Mouse (Mus musculus): ENCODE measurements at regions not wholly inside any gene's neighbourhood (a gene's known extent, or its start where the extent isn't known, plus 50 kb on each side); places are given as distances from the start of the nearest gene placed in this dataset.

DNA sequence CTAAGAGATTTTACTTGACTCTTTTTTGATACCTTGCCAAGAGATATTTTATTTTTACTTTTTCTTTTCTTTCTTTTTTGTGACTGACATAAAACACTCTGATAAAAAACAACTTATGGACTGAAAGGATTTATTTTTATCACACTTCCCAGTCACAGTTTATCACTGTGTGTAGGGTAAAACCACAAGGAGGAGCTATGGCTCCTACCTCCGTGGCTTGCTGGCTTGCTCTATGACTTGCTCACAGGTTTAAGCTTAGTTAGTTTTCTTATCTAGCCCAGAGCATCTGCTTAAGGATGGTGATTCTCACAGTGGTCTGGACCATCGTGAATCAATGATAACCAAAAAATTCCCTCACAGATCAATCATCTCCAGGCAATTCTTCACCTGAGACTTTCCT is 221.4 kb downstream of the 1700017N19Rik start:
- ATAC-seq (ENCODE audit: insufficient read depth): no peak

DNA sequence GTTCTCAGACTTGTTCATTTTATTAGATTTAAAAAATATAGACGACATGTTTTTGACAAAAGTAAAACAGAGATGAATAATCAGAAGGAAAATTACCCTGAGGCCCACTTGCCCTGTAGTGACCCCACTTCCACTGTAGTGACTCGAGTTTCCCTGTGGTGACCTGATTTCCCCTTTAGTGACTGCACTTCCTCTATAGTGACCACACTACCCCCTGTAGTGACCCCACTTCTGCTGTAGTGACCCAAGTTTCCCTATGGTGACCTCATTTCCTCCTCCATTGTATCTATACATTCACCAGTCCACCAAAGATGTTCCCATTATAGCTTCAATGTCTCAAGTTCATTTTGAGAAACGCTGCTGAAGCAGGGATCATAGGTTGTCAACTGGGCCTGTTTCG is 244.5 kb downstream of the 1700017N19Rik start:
- ATAC-seq (ENCODE audit: insufficient read depth) (peak; percentile 41; the same call in 1 of the 2 replicates), DNase-seq (ENCODE audit: low read depth in 3 of 3, low spot score in 3 of 3) (no peak)
- 34% methylated on average over 4 of the region's 4 CpGs for WGBS (ENCODE audit: insufficient replicate concordance)
- Histone ChIP-seq H3K9ac (replicated peaks) (no peak overlapping the region), H3K4me3 (ENCODE audit: insufficient read depth in 1 of 2, low read depth in 2 of 2, low read length in 2 of 2) (no peak overlapping the region), H3K9me3 (ENCODE audit: control insufficient read depth, low read length) (no peaks in the 10 kb centered on the region), H3K4me2 (ENCODE audit: low read depth) (no peak overlapping the region), H3K36me3 (replicated peaks; ENCODE audit: control insufficient read depth, insufficient read depth, low read depth) (no peaks in the 10 kb centered on the region), H3K27ac (no peak overlapping the region), H3K4me1 (replicated peaks; ENCODE audit: control insufficient read depth in 2 of 2, insufficient read depth in 2 of 2, low read length in 1 of 2) (no peaks in the 10 kb centered on the region), H3K27me3 (ENCODE audit: control insufficient read depth, insufficient read depth, low read length) (no peaks in the 10 kb centered on the region)
- no peak for TF ChIP-seq CTCF (IDR thresholded peaks at IDR 0.05; ENCODE audit: low read depth)
- no peak for TF ChIP-seq EP300 (IDR thresholded peaks at IDR 0.05; ENCODE audit: low read depth)

More for the DNA sequence above, 221.4 kb downstream of the 1700017N19Rik start:
- H3K4me3 ChIP-seq (ENCODE audit: insufficient read depth in 1 of 2, low read depth in 2 of 2, low read length in 2 of 2): no peak overlapping the region
- H3K27me3 ChIP-seq (ENCODE audit: control insufficient read depth, insufficient read depth, low read length): no peaks in the 10 kb centered on the region
- no peak for DNase-seq (ENCODE audit: low read depth in 3 of 3, low spot score in 3 of 3)
- no peaks in the 10 kb centered on the region for H3K36me3 ChIP-seq (replicated peaks; ENCODE audit: control insufficient read depth, insufficient read depth, low read depth)
- H3K9ac ChIP-seq (replicated peaks): no peak overlapping the region
- 7% methylated on average over 2 of the region's 2 CpGs for WGBS (ENCODE audit: insufficient replicate concordance)
- no peaks in the 10 kb centered on the region for H3K9me3 ChIP-seq (ENCODE audit: control insufficient read depth, low read length)
- no peak overlapping the region for H3K4me2 ChIP-seq (ENCODE audit: low read depth)
- no peak overlapping the region for H3K27ac ChIP-seq
- TF ChIP-seq CTCF (IDR thresholded peaks at IDR 0.05; ENCODE audit: low read depth) (no peak), EP300 (IDR thresholded peaks at IDR 0.05; ENCODE audit: low read depth) (no peak)
- no peaks in the 10 kb centered on the region for H3K4me1 ChIP-seq (replicated peaks; ENCODE audit: control insufficient read depth in 2 of 2, insufficient read depth in 2 of 2, low read length in 1 of 2)

DNA sequence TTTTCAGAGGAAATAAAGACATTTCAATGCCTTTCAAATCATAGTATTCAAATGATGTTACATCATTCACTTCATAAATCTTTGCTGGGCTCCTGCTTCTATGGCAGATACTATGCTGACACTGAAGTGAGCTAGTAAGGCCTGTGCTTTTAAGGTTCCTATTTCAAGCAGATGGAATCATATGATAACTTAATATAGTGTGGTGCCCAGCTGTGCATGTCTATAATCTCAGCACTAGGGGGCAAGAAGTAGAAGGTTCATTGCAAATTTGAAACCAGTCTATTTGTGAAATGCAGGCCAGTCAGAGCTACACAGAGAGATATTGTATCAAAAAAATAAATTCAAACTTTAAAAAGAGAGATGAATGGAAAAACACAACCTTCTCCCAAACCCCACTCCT is 262.9 kb downstream of the 1700017N19Rik start:
- Histone ChIP-seq H3K27ac (no peak overlapping the region), H3K4me2 (ENCODE audit: low read depth) (no peak overlapping the region), H3K9me3 (ENCODE audit: control insufficient read depth, low read length) (no peaks in the 10 kb centered on the region), H3K27me3 (ENCODE audit: control insufficient read depth, insufficient read depth, low read length) (no peaks in the 10 kb centered on the region), H3K4me1 (replicated peaks; ENCODE audit: control insufficient read depth in 2 of 2, insufficient read depth in 2 of 2, low read length in 1 of 2) (no peaks in the 10 kb centered on the region), H3K9ac (replicated peaks) (no peak overlapping the region), H3K36me3 (replicated peaks; ENCODE audit: control insufficient read depth, insufficient read depth, low read depth) (no peaks in the 10 kb centered on the region), H3K4me3 (ENCODE audit: insufficient read depth in 1 of 2, low read depth in 2 of 2, low read length in 2 of 2) (no peak overlapping the region)
- ATAC-seq (ENCODE audit: insufficient read depth) (no peak), DNase-seq (ENCODE audit: low read depth in 3 of 3, low spot score in 3 of 3) (no peak)
- TF ChIP-seq EP300 (IDR thresholded peaks at IDR 0.05; ENCODE audit: low read depth) (no peak), CTCF (IDR thresholded peaks at IDR 0.05; ENCODE audit: low read depth) (no peak)

DNA sequence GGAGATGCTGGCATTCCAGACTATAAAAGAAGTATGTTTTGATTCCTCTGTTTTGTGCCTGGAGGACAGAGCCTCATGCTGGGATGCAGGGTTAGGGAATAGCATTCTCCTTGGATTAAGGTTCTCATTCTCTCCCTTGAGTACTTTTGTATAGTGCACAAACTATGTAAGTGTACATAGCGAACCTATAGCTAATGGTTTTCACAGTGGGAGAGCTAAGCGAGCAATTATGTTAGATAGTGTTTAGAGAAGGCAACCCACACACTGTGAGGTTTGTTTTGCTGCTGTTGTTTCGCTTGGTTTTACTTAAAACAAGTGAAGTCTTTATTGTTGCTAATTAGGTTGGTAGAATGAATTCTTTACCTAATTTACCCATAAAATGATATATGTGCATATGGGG is 266.2 kb downstream of the 1700017N19Rik start:
- WGBS (ENCODE audit: insufficient replicate concordance): 46% methylated on average over 3 of the region's 3 CpGs
- no peak overlapping the region for H3K4me3 ChIP-seq (ENCODE audit: insufficient read depth in 1 of 2, low read depth in 2 of 2, low read length in 2 of 2)
- TF ChIP-seq CTCF (IDR thresholded peaks at IDR 0.05; ENCODE audit: low read depth): no peak
- no peak for TF ChIP-seq EP300 (IDR thresholded peaks at IDR 0.05; ENCODE audit: low read depth)

DNA sequence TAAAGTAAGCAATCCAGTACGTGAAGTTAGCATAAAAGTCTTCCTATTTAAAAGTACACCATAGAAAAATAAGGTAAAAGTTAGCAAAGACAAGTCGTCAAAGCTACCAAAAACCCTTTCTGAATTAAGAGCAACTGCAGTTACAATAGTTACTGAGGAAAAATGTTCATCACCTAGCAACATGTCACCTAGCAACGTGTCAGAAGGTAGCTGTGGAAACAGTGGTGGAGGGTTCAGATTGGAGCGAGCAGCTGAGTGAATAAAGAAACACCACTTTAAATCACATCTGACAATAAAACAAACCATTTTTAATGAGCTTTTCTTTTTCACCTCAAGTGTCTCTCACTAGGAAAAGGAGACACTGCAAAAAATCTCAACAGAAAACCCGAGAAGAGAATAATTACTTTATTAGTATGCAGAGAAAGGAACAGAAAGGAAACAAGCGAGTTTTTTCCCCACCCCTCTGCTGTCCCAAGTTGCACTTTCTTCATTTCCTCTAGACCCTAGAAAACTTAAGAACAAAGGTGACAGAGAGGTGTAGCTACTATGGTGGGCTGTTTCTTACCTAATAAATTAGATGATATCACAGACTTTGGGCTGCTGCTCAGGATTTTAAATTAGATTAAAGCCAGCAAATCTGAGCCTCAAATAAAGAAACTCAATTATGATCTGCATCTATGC is 275.4 kb downstream of the 1700017N19Rik start:
- Histone ChIP-seq H3K27ac (no peak overlapping the region), H3K9me3 (ENCODE audit: control insufficient read depth, low read length) (no peaks in the 10 kb centered on the region), H3K36me3 (replicated peaks; ENCODE audit: control insufficient read depth, insufficient read depth, low read depth) (no peaks in the 10 kb centered on the region), H3K4me2 (ENCODE audit: low read depth) (no peak overlapping the region), H3K9ac (replicated peaks) (no peak overlapping the region), H3K27me3 (ENCODE audit: control insufficient read depth, insufficient read depth, low read length) (no peaks in the 10 kb centered on the region), H3K4me1 (replicated peaks; ENCODE audit: control insufficient read depth in 2 of 2, insufficient read depth in 2 of 2, low read length in 1 of 2) (no peaks in the 10 kb centered on the region), H3K4me3 (ENCODE audit: insufficient read depth in 1 of 2, low read depth in 2 of 2, low read length in 2 of 2) (no peak overlapping the region)
- no peak for TF ChIP-seq EP300 (IDR thresholded peaks at IDR 0.05; ENCODE audit: low read depth)
- no peak for TF ChIP-seq CTCF (IDR thresholded peaks at IDR 0.05; ENCODE audit: low read depth)
- 30% methylated on average over 6 of the region's 6 CpGs for WGBS (ENCODE audit: insufficient replicate concordance)
- ATAC-seq (ENCODE audit: insufficient read depth) (no peak), DNase-seq (ENCODE audit: low read depth in 3 of 3, low spot score in 3 of 3) (no peak)

More for the DNA sequence above, 266.2 kb downstream of the 1700017N19Rik start:
- no peak for DNase-seq (ENCODE audit: low read depth in 3 of 3, low spot score in 3 of 3)
- Histone ChIP-seq H3K4me2 (ENCODE audit: low read depth) (no peak overlapping the region), H3K27ac (no peak overlapping the region), H3K27me3 (ENCODE audit: control insufficient read depth, insufficient read depth, low read length) (no peaks in the 10 kb centered on the region), H3K9me3 (ENCODE audit: control insufficient read depth, low read length) (no peaks in the 10 kb centered on the region), H3K9ac (replicated peaks) (no peak overlapping the region), H3K36me3 (replicated peaks; ENCODE audit: control insufficient read depth, insufficient read depth, low read depth) (no peaks in the 10 kb centered on the region), H3K4me1 (replicated peaks; ENCODE audit: control insufficient read depth in 2 of 2, insufficient read depth in 2 of 2, low read length in 1 of 2) (no peaks in the 10 kb centered on the region)
- ATAC-seq (ENCODE audit: insufficient read depth): no peak
